Mouse (Mus musculus) bone marrow, adult 2 months (tissue): Measurements from ENCODE around the gene Rab3gap2.

ENCODE experiments used
- CTCF ChIP-seq: fragments of 200-500 bp; IDR thresholded peaks from 2 replicates; pipeline ENCODE4 v1.5.1; 2011; ENCODE audit warnings: low read length, control low read depth; ENCODE audit not compliant: control insufficient read depth, insufficient read depth
- POLR2A ChIP-seq: fragments of 200-500 bp; IDR thresholded peaks from 2 replicates; pipeline ENCODE4 v1.6.1; 2011; ENCODE audit warnings: low read depth, mild to moderate bottlenecking, control low read depth, low read length, borderline replicate concordance; ENCODE audit not compliant: control insufficient read depth

DNA sequence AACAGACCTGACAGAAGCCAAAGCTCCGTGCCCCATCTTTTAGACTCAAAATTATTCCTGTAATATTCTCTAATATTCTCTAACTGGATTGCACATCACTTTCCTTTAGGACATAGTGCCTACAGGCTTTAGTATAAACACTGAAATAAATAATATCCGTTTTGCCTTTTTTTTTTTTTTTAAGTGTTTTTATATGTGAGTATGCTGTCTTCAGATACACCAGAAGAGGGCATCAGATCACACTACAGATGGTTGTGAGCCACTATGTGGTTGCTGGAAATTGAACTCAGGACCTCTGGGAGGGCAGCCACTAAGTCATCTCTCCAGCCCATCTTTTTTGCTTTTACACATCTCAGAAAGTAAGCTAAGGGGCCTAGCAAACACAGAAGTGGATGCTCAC is 1.9 kb upstream of the Rab3gap2 start:
- TF ChIP-seq POLR2A (no peak), CTCF (no peak)
